Mouse (Mus musculus) lung, postnatal 0 days (tissue): ENCODE measurements around the gene Jaml.

ENCODE experiments used
- CTCF ChIP-seq: IDR thresholded peaks from 2 replicates; pipeline ENCODE4 v1.5.1; 2016; ENCODE audit warnings: antibody characterized with exemption, mild to moderate bottlenecking
- EP300 ChIP-seq: IDR thresholded peaks from 2 replicates; pipeline ENCODE4 v1.6.1; 2016; ENCODE audit warnings: antibody characterized with exemption, mild to moderate bottlenecking, control low read depth

DNA sequence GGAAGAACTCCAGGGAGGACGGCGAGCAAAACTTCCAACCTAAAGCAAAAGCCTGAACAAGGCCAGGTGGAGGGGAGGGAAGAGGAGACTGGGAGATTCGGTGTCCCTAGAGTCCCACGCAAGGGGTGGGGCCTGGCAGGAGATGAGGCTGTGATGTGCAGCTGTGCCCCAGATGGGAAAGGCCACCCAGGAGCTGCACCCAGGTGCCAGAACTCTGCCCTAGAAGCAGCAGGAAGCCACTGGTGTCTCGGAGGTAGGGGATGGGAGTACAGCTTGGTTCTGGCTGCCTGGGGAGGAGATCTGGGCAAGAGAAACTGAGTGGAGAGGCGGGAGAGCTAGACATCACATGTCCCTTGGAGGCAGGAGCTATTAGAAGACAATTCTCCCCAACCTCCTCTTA, 42.0 kb downstream of the Jaml start:
- TF ChIP-seq CTCF, result no peak
- TF ChIP-seq EP300, result no peak
